Comparison of ENCODE assay signal across 13 mouse cellular contexts in genomic region chr2:31017625-31018317, GRCm38 (mm10).
"Had no signal": no experiment of that assay in that cellular context is flagged by ENCODE, and none has a peak within 500 bp of the region (broad histone marks: within the 10 kb centered on the region; RNA-seq: fewer than 3 reads in every experiment).

No protein-coding gene starts in this region.

- H3K9ac ChIP-seq: lung, embryonic 15.5 days; midbrain, embryonic 12.5 days; neural tube, embryonic 15.5 days had no signal

- H3K27ac ChIP-seq: left cerebral cortex, adult 2 months; limb, embryonic 10.5 days; lung, embryonic 15.5 days; macrophage; midbrain, embryonic 12.5 days; neural tube, embryonic 15.5 days; stomach, postnatal 0 days had no signal

- H3K4me1 ChIP-seq: limb, embryonic 10.5 days; lung, embryonic 15.5 days; midbrain, embryonic 12.5 days; neural tube, embryonic 15.5 days had no signal

- H3K4me3 ChIP-seq: left cerebral cortex, adult 2 months; limb, embryonic 10.5 days; lung, embryonic 15.5 days; megakaryocyte, embryonic 14.5 days; midbrain, embryonic 12.5 days; neural tube, embryonic 15.5 days had no signal

- H3K4me2 ChIP-seq: liver, embryonic 11.5 days; lung, embryonic 15.5 days; midbrain, embryonic 12.5 days; neural tube, embryonic 15.5 days had no signal

- DNase-seq: kidney, adult 8-10 months; kidney, postnatal 25 days; lung, postnatal 14 days; thymus, postnatal 14 days had no signal

- H3K9me3 ChIP-seq: limb, embryonic 10.5 days; lung, embryonic 15.5 days; megakaryocyte, embryonic 14.5 days; midbrain, embryonic 12.5 days; neural tube, embryonic 15.5 days had no signal

- H3K27me3 ChIP-seq: lung, embryonic 15.5 days; megakaryocyte, embryonic 14.5 days; midbrain, embryonic 12.5 days; neural tube, embryonic 15.5 days had no signal
